Mouse (Mus musculus) heart, adult 2 months (tissue): Measurements from ENCODE around the gene Sdr9c7. TPM values are rescaled to one million over a fixed set of nuclear protein-coding genes. Genes with fewer than 3 reads are reported as not detected.
"Not testable (repeated sequence)": the region's sequence is repeated elsewhere in the genome, so short reads cannot be mapped to it uniquely, and the experiment has no call there.

Experiments
- DNase-seq, 2 experiments: peaks; one replicate each; pipeline ENCODE4 v3.0.0; 2021
- H3K27ac ChIP-seq: fragments of 200-600 bp; 2 replicates; pipeline ENCODE4 v1.8.1; 2022
- H3K27me3 ChIP-seq: fragments of 200-500 bp; 2 replicates; pipeline ENCODE4 v1.6.1; 2012; ENCODE audit warnings: mild to moderate bottlenecking, low read length, inconsistent platforms, mixed read lengths; ENCODE audit not compliant: control insufficient read depth, insufficient read depth
- H3K36me3 ChIP-seq: fragments of 200-500 bp; 2 replicates; pipeline ENCODE4 v1.6.1; 2012; ENCODE audit warnings: low read length, inconsistent platforms; ENCODE audit not compliant: control insufficient read depth, insufficient read depth
- H3K4me1 ChIP-seq: fragments of 200-500 bp; 2 replicates; pipeline ENCODE4 v1.6.1; 2011; ENCODE audit warnings: low read length; ENCODE audit not compliant: control insufficient read depth, insufficient read depth
- H3K4me3 ChIP-seq: fragments of 200-600 bp; 2 replicates; pipeline ENCODE4 v1.8.1; 2022
- H3K79me2 ChIP-seq: fragments of 200-500 bp; replicated peaks from 2 replicates; pipeline ENCODE4 v1.6.1; 2012; ENCODE audit warnings: mild to moderate bottlenecking, inconsistent platforms, low read length, moderate library complexity, mixed read lengths; ENCODE audit not compliant: control insufficient read depth, insufficient read depth
- H3K9ac ChIP-seq: fragments of 200-500 bp; 2 replicates; pipeline ENCODE4 v1.6.1; 2012; ENCODE audit warnings: low read depth, mild to moderate bottlenecking, control low read depth, inconsistent platforms, low read length, mixed read lengths
- CTCF ChIP-seq: fragments of 200-600 bp; IDR thresholded peaks from 2 replicates; pipeline ENCODE4 v1.8.1; 2022; ENCODE audit warnings: antibody characterized with exemption, mild to moderate bottlenecking, moderate library complexity
- EP300 ChIP-seq: fragments of 200-500 bp; IDR thresholded peaks from 2 replicates; pipeline ENCODE4 v1.6.1; 2011; ENCODE audit warnings: low read depth, low read length, control low read depth; ENCODE audit not compliant: insufficient read depth
- POLR2A ChIP-seq: fragments of 200-500 bp; IDR thresholded peaks from 2 replicates; pipeline ENCODE4 v1.6.1; 2011; ENCODE audit warnings: mild to moderate bottlenecking, low read depth, low read length, control low read depth; ENCODE audit not compliant: insufficient read depth
- WGBS: fragments of 180-500 bp; shearing (Covaris S2); methylation state at CpG from one replicate; pipeline ENCODE4 v1.1.7; 2018; 5-methylcytosine and 5-hydroxymethylcytosine counted together
- intact Hi-C: fragments of 180-260 bp; cut with DNase I; formaldehyde crosslinking; loops from one replicate; pipeline ENCODE4 v1.15.1; 2025
- polyA plus RNA-seq: library from polyadenylated mRNA; depleted of rRNA; stranded (reverse); fragments of >200 nt; gene quantifications from 2 replicates; pipeline ENCODE4 v1.2.3, GENCODE M21; 2012
- total RNA-seq, 2 experiments: library from RNA; stranded (reverse); gene quantifications; 2 replicates each; pipeline ENCODE4 v1.2.3; 2021

Sdr9c7 gene
- total and polyA plus RNA-seq, 3 experiments, result not detected

DNA sequence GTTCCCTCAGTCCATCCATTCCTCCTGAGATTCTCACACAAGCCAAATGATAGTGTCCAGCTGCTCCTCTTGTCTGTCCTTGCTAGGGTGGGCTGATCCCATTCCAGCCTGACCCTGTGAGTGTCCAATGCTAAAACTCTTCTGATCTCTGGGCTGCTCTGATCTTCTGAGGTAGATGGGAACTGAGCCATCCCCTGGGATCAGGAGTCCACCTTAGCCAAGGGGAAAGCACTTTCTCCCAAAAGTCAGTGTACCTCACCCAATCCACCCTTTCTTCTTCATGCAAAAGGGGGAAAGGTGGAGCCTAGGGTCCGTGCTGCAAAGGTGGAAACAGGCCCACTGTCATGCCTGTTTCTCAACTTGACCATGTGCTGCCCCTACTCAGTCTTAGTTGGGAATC, 6.8 kb upstream of the Sdr9c7 start:
- H3K27ac ChIP-seq, result no peak overlapping the region
- TF ChIP-seq POLR2A (no peak), EP300 (no peak), CTCF (no peak)
- intact Hi-C loops, result no loop called here
- no peaks in the 10 kb centered on the region for H3K36me3 ChIP-seq
- WGBS, result 71% methylated on average over 1 of the region's 1 CpGs
- H3K79me2 ChIP-seq, result no peaks in the 10 kb centered on the region
- H3K4me1 ChIP-seq, result no peaks in the 10 kb centered on the region
- no peaks in the 10 kb centered on the region for H3K27me3 ChIP-seq
- no peak for DNase-seq
- no peak overlapping the region for H3K4me3 ChIP-seq
- no peak overlapping the region for H3K9ac ChIP-seq

DNA sequence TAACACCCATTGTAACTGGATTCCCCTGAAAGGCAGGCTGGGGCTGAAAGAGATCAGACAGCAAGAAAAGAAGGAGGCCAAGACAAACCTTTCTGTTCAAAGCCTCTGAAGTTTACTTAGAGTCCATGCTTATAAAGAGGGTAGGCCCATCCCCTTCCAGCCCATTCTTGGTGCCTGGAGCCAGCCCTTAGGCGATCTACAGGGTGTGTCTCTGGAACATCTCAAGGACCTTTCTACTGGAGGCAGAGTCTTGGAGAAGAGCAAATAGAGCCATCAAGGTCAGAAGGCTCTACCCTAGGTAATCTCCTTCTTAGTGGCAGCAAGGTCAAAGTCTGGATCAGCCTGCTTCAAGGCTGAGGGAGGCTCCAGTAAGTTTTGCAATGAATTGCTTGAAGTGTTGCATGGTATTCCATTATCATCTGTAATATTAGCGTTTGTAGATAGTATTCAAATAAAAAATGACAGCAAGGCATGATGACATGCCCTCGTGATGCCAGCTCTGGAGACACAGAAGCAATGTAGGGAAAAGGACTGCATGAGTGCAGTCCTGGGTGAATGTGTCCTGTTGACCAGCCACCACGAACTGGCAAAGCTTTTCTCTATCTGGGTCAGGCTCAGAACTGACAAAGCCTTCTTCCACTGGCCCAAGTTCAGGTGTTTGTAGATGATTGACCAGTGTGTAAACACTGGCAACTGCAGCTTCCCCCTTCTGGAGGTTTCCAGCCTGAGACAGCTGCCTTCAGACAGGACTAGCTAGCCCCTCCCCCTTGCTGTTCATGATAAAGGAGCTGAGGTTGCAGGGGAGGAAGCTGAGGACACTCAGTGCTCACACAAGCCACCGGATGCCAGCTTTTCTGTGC, 4.9 kb upstream of the Sdr9c7 start:
- intact Hi-C loops, H3K9ac ChIP-seq, H3K36me3 ChIP-seq, H3K27me3 ChIP-seq, H3K27ac ChIP-seq, H3K4me3 ChIP-seq, H3K79me2 ChIP-seq, H3K4me1 ChIP-seq, DNase-seq: not testable (repeated sequence)
- WGBS, result 51% methylated on average over 5 of the region's 5 CpGs

DNA sequence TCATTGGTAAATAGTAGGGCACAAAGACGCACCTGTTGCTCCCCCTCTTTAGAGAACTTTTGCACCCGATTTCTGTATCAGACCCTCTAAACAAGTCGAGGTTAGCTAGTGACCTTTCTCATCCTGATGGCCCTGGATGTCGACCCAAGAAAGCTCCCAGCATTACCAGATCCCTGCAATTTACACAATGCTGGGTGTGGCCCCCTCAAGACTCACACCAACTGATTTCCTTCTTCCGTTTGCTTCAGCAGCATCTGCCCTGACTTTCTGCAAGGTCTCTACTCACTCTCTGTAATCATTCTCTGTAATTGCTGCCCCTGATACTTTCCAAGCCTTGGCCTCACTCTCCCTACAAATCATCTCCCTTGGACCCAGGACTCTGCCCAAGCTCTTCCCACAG, 1.6 kb upstream of the Sdr9c7 start:
- no peak overlapping the region for H3K4me3 ChIP-seq
- DNase-seq, result no peak
- TF ChIP-seq POLR2A, result no peak
- no peak for TF ChIP-seq EP300
- H3K4me1 ChIP-seq, result no peaks in the 10 kb centered on the region
- WGBS, result 43% methylated on average over 5 of the region's 5 CpGs
- no peaks in the 10 kb centered on the region for H3K27me3 ChIP-seq
- no peaks in the 10 kb centered on the region for H3K79me2 ChIP-seq
- H3K9ac ChIP-seq, result no peak overlapping the region
- no peak overlapping the region for H3K27ac ChIP-seq
- intact Hi-C loops, result no loop called here
- no peaks in the 10 kb centered on the region for H3K36me3 ChIP-seq

DNA sequence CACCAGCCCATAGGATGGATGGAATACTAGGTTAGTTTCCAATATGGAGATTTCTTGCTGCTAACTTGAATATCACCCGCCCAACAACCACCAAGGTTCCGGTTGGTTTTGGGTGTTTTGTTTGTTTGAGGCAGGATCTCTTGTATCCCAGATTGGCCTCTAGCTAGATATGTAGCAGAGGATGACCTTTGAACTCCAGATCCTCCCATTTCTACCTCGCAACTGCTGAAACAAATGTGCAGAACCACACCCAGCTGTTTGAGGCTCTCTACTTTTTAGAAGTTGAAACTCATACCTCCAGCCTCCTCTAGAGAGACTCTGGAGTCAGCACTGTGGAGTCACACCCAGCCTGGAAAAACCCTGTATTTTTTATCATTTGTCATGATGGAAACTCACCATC, 812 bp upstream of the Sdr9c7 start:
- no peak for DNase-seq
- Histone ChIP-seq H3K36me3 (no peaks in the 10 kb centered on the region), H3K4me3 (no peak overlapping the region), H3K79me2 (no peaks in the 10 kb centered on the region), H3K27ac (no peak overlapping the region), H3K27me3 (no peaks in the 10 kb centered on the region), H3K4me1 (no peaks in the 10 kb centered on the region), H3K9ac (no peak overlapping the region)
- 84% methylated on average over 3 of the region's 3 CpGs for WGBS
- intact Hi-C loops, result no loop called here
- no peak for TF ChIP-seq EP300

DNA sequence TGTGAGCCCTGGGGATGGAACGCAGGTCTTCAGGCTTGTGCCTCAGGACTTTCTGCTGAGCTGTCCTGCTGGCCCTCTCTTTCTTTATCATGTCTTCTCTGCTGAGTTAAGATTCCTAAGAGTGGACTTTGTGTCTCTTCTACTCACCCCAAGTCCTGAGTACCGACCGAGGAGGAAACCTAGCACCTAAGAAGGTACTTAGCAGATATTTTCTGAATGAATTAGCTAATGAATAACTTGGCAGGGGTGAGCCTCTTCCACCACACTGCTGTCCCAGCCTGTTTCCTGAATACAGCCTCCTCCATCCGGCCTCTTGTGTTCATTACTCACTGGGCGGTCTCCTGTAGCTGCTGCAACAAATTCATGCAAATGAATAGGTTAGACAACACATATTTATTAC, 1.5 kb downstream of the Sdr9c7 start:
- 40% methylated on average over 5 of the region's 5 CpGs for WGBS

DNA sequence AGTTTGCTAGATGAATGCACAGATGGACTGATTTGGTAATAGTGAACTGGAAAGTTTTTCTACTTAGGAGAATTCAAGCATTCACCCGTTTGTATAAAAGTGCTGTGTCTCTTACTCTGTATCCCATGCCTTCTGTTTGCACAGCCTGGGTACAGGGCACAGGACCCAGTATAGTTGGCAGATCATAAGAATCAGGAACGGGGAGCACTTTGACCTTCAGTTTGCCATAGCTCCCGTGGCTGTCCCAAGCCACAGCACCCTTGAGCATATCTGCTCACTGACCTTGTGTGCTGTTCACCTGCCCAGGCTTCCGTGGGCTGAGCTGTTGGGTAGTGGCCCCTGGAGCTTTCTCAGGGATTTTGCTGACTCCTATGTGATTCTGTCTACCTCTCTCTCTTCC, 3.4 kb downstream of the Sdr9c7 start:
- WGBS, result 72% methylated on average over 4 of the region's 4 CpGs
- H3K27ac ChIP-seq, result no peak overlapping the region
- intact Hi-C loops, result no loop called here

More for the DNA sequence above, 1.5 kb downstream of the Sdr9c7 start:
- Histone ChIP-seq H3K36me3 (no peaks in the 10 kb centered on the region), H3K4me3 (no peak overlapping the region), H3K9ac (no peak overlapping the region), H3K79me2 (no peaks in the 10 kb centered on the region), H3K27ac (no peak overlapping the region), H3K4me1 (no peaks in the 10 kb centered on the region), H3K27me3 (no peaks in the 10 kb centered on the region)
- intact Hi-C loops, result no loop called here
- no peak for DNase-seq
- TF ChIP-seq CTCF (no peak), EP300 (no peak), POLR2A (no peak)

DNA sequence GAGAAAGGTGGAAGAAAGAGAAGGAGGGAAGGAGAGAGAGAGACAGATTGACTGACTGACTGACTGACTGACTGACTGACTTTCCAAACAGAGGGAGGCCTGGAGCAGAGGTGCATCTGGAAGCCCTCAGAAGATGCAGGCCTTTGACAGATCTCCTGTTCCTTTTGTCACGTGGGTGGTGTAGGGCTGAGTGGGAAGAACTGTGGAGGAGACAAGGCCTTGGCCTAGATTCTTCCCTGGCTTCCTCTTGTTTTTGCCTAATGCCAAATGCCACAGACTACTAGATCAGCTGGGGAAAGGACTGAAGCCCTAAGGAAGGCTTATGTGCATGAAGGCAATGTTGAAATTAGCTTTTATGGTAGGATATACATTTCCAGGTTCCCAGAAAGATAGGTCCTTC, 4.8 kb downstream of the Sdr9c7 start:
- H3K4me3 ChIP-seq, result no peak overlapping the region
- H3K4me1 ChIP-seq, result no peaks in the 10 kb centered on the region
- H3K36me3 ChIP-seq, result no peaks in the 10 kb centered on the region
- DNase-seq, result no peak
- TF ChIP-seq CTCF, result no peak
- no peak for TF ChIP-seq EP300
- no peak for TF ChIP-seq POLR2A
- no peaks in the 10 kb centered on the region for H3K79me2 ChIP-seq
- H3K27me3 ChIP-seq, result no peaks in the 10 kb centered on the region
- 63% methylated on average over 1 of the region's 1 CpGs for WGBS
- intact Hi-C loops, result no loop called here
- no peak overlapping the region for H3K27ac ChIP-seq
- no peak overlapping the region for H3K9ac ChIP-seq

More for the DNA sequence above, 3.4 kb downstream of the Sdr9c7 start:
- Histone ChIP-seq H3K79me2 (no peaks in the 10 kb centered on the region), H3K9ac (no peak overlapping the region), H3K36me3 (no peaks in the 10 kb centered on the region), H3K27me3 (no peaks in the 10 kb centered on the region), H3K4me3 (no peak overlapping the region), H3K4me1 (no peaks in the 10 kb centered on the region)
- DNase-seq, result no peak
- TF ChIP-seq CTCF (no peak), EP300 (no peak), POLR2A (no peak)
